Mouse (Mus musculus) liver, embryonic 16.5 days (tissue): ENCODE results near the gene Ipmk. TPM values are rescaled to one million over a fixed set of nuclear protein-coding genes. Genes with fewer than 3 reads are reported as not detected.

Source experiments
- ATAC-seq: fragments of 200-750 bp; cut with Nextera tagmentation; 2 replicates; pipeline ENCODE4 v1.8.0; 2017; ENCODE audit warnings: low read depth, mild to moderate bottlenecking, moderate number of reproducible peaks, moderate library complexity
- H3K27ac ChIP-seq: fragments of 300-500 bp; sonication (generic); 2 replicates; pipeline ENCODE4 v1.5.1; 2014; ENCODE audit warnings: mild to moderate bottlenecking, low read length
- H3K27me3 ChIP-seq: fragments of 300-500 bp; sonication (generic); 2 replicates; pipeline ENCODE4 v1.6.1; 2014; ENCODE audit warnings: low read depth, low read length, mixed read lengths; ENCODE audit not compliant: control insufficient read depth, insufficient read depth
- H3K36me3 ChIP-seq: fragments of 300-500 bp; sonication (generic); 2 replicates; pipeline ENCODE4 v1.6.1; 2014; ENCODE audit warnings: mild to moderate bottlenecking; ENCODE audit not compliant: control insufficient read depth, insufficient read depth
- H3K4me1 ChIP-seq: fragments of 300-500 bp; sonication (generic); 2 replicates; pipeline ENCODE4 v1.6.1; 2014; ENCODE audit warnings: low read depth, low read length, mixed read lengths; ENCODE audit not compliant: control insufficient read depth
- H3K4me2 ChIP-seq: fragments of 300-500 bp; sonication (generic); 2 replicates; pipeline ENCODE4 v1.6.1; 2014; ENCODE audit warnings: low read depth, low read length, mixed read lengths
- H3K4me3 ChIP-seq: fragments of 300-500 bp; sonication (generic); 2 replicates; pipeline ENCODE4 v1.5.1; 2014; ENCODE audit warnings: low read depth, mild to moderate bottlenecking, low read length
- H3K9ac ChIP-seq: fragments of 300-500 bp; sonication (generic); 2 replicates; pipeline ENCODE4 v1.6.1; 2014; ENCODE audit warnings: low read depth, low read length
- H3K9me3 ChIP-seq: fragments of 300-500 bp; sonication (generic); replicated peaks from 2 replicates; pipeline ENCODE4 v1.6.1; 2016; ENCODE audit warnings: low read length; ENCODE audit not compliant: control insufficient read depth
- WGBS: fragments of 180-500 bp; shearing (Covaris S2); extraction: QIAGEN DNeasy Blood & Tissue Kit; methylation state at CpG from one replicate; pipeline ENCODE4 v1.1.7; 2014; ENCODE audit not compliant: insufficient replicate concordance; 5-methylcytosine and 5-hydroxymethylcytosine counted together
- polyA plus RNA-seq: library from polyadenylated mRNA; unstranded; fragments of >200 nt; fragmentation: Nextera tagmentation; extraction: Ambion mirVana; gene quantifications from 2 replicates; pipeline ENCODE4 v1.2.1, GENCODE M21; 2015

Ipmk gene
- polyA plus RNA-seq, 1 experiment from 2014 or later = 9.3 TPM

- Histone ChIP-seq H3K4me1 (no peaks in the 10 kb centered on the region), H3K27me3 (no peaks in the 10 kb centered on the region), H3K9ac (no peak overlapping the region), H3K4me2 (no peak overlapping the region), H3K27ac (no peak overlapping the region), H3K9me3 (no peaks in the 10 kb centered on the region), H3K4me3 (no peak overlapping the region), H3K36me3 (no peaks in the 10 kb centered on the region)
- ATAC-seq = no peak
- 51% methylated on average over 7 of the region's 7 CpGs for WGBS
Measured at GRCm38 (mm10) chr10:71316497-71316896, 31.1 kb upstream of the Ipmk start.

GRCm38 (mm10) chr10:71323669-71324068 lies 23.9 kb upstream of the Ipmk start:
- 58% methylated on average over 8 of the region's 8 CpGs for WGBS
- no peaks in the 10 kb centered on the region for H3K4me1 ChIP-seq
- H3K4me2 ChIP-seq = no peak overlapping the region
- H3K9me3 ChIP-seq = no peaks in the 10 kb centered on the region
- H3K36me3 ChIP-seq = no peaks in the 10 kb centered on the region
- no peaks in the 10 kb centered on the region for H3K27me3 ChIP-seq
- no peak for ATAC-seq
- H3K4me3 ChIP-seq = no peak overlapping the region
- H3K27ac ChIP-seq = no peak overlapping the region
- no peak overlapping the region for H3K9ac ChIP-seq

- Histone ChIP-seq H3K36me3 (peaks cover 10% of the 10 kb centered on the region), H3K4me1 (no peaks in the 10 kb centered on the region), H3K27ac (no peak overlapping the region), H3K4me3 (no peak overlapping the region), H3K9ac (no peak overlapping the region), H3K9me3 (no peaks in the 10 kb centered on the region), H3K4me2 (no peak overlapping the region), H3K27me3 (no peaks in the 10 kb centered on the region)
- no peak for ATAC-seq
- 62% methylated on average over 7 of the region's 7 CpGs for WGBS
Measured at GRCm38 (mm10) chr10:71326123-71326522, 21.4 kb upstream of the Ipmk start.

GRCm38 (mm10) chr10:71326789-71327188 lies 20.8 kb upstream of the Ipmk start:
- ATAC-seq = no peak
- Histone ChIP-seq H3K27me3 (no peaks in the 10 kb centered on the region), H3K4me2 (no peak overlapping the region), H3K9ac (no peak overlapping the region), H3K36me3 (peaks cover 10% of the 10 kb centered on the region), H3K4me3 (no peak overlapping the region), H3K9me3 (no peaks in the 10 kb centered on the region), H3K27ac (no peak overlapping the region), H3K4me1 (no peaks in the 10 kb centered on the region)
- 12% methylated on average over 7 of the region's 7 CpGs for WGBS

- Histone ChIP-seq H3K4me1 (no peaks in the 10 kb centered on the region), H3K4me2 (no peak overlapping the region), H3K4me3 (no peak overlapping the region), H3K36me3 (peaks cover 10% of the 10 kb centered on the region), H3K9me3 (no peaks in the 10 kb centered on the region), H3K9ac (no peak overlapping the region), H3K27ac (no peak overlapping the region), H3K27me3 (no peaks in the 10 kb centered on the region)
- WGBS = 78% methylated on average over 10 of the region's 10 CpGs
- no peak for ATAC-seq
Measured at GRCm38 (mm10) chr10:71327386-71327785, 20.2 kb upstream of the Ipmk start.

DNA sequence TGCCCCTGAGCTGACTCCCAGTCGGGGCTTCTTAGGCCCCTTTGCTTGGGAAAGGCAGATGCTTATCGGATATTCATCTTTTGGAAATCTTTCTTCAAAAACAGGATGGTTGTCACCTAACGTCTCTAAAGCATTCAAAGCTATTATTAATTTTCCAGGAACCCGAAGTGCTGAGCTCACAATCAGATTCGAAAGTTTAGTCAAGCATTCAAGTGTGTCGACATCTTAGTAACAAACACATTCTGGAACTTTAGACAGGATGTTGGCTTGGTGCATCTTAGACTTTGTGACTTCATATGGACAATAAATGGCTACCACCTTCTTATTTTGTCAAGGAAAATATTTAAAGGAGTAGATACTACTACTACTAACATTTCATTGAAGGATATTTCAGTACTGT lies 19.2 kb upstream of the Ipmk start:
- no peak overlapping the region for H3K9ac ChIP-seq
- H3K27ac ChIP-seq = no peak overlapping the region
- H3K4me3 ChIP-seq = no peak overlapping the region
- H3K36me3 ChIP-seq = peaks cover 10% of the 10 kb centered on the region
- no peak overlapping the region for H3K4me2 ChIP-seq
- 76% methylated on average over 6 of the region's 6 CpGs for WGBS
- H3K9me3 ChIP-seq = no peaks in the 10 kb centered on the region
- no peaks in the 10 kb centered on the region for H3K27me3 ChIP-seq
- ATAC-seq = no peak
- no peaks in the 10 kb centered on the region for H3K4me1 ChIP-seq

DNA sequence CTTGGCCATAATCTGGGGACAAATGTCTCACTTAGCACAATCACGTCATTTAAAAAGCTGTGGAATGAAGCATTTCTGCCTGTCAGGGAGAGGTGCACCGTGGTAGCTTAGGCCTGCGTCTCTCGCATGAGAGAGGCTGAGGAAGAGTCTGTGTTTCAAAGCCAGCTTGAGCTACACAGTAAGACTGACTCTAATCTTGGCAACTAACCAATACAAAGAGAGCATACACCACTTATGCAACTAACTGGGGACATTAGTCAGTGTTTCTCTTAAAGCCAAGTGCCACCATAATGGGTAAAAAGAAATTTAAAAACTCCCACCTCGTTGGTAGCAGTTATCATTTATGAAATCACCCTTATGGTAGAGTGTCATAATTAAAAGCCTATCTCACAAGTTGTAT lies 18.7 kb upstream of the Ipmk start:
- H3K27ac ChIP-seq = no peak overlapping the region
- H3K4me3 ChIP-seq = no peak overlapping the region
- H3K36me3 ChIP-seq = peaks cover 10% of the 10 kb centered on the region
- H3K9me3 ChIP-seq = no peaks in the 10 kb centered on the region
- no peak for ATAC-seq
- 73% methylated on average over 5 of the region's 5 CpGs for WGBS
- H3K4me1 ChIP-seq = no peaks in the 10 kb centered on the region
- H3K27me3 ChIP-seq = no peaks in the 10 kb centered on the region
- H3K9ac ChIP-seq = no peak overlapping the region
- H3K4me2 ChIP-seq = no peak overlapping the region

- Histone ChIP-seq H3K4me3 (no peak overlapping the region), H3K36me3 (peaks cover 10% of the 10 kb centered on the region), H3K9ac (no peak overlapping the region), H3K9me3 (no peaks in the 10 kb centered on the region), H3K27ac (no peak overlapping the region), H3K27me3 (no peaks in the 10 kb centered on the region), H3K4me2 (no peak overlapping the region), H3K4me1 (no peaks in the 10 kb centered on the region)
- 85% methylated on average over 6 of the region's 6 CpGs for WGBS
- ATAC-seq = no peak
Measured at GRCm38 (mm10) chr10:71329295-71329694, 18.3 kb upstream of the Ipmk start.

GRCm38 (mm10) chr10:71330070-71330469 lies 17.5 kb upstream of the Ipmk start:
- Histone ChIP-seq H3K36me3 (peaks cover 10% of the 10 kb centered on the region), H3K4me3 (no peak overlapping the region), H3K4me1 (no peaks in the 10 kb centered on the region), H3K27me3 (no peaks in the 10 kb centered on the region), H3K9ac (no peak overlapping the region), H3K27ac (no peak overlapping the region), H3K9me3 (no peaks in the 10 kb centered on the region), H3K4me2 (no peak overlapping the region)
- WGBS = 85% methylated on average over 12 of the region's 12 CpGs
- ATAC-seq = no peak

DNA sequence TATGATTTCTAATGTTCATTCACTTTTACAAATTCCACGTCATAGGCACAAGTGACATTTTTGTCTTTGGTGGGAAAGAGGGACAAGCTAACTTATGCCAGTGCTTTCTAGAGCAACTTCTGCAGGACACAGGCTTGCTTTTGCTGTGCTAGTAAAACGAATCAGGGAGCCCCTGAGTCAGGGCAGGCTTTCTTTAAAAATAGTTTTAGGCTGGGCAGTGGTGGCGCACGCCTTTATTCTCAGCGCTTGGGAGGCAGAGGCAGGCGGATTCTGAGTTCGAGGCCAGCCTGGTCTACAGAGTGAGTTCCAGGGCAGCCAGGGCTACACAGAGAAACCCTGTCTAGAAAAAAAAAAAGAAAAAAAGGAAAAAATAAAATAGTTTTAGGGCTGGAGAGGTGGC lies 15.7 kb upstream of the Ipmk start:
- Histone ChIP-seq H3K36me3 (peaks cover 14% of the 10 kb centered on the region), H3K9me3 (no peaks in the 10 kb centered on the region), H3K9ac (no peak overlapping the region), H3K4me1 (no peaks in the 10 kb centered on the region), H3K4me2 (no peak overlapping the region), H3K4me3 (no peak overlapping the region), H3K27me3 (no peaks in the 10 kb centered on the region), H3K27ac (no peak overlapping the region)
- 85% methylated on average over 7 of the region's 7 CpGs for WGBS
- ATAC-seq = no peak
